Mouse (Mus musculus): ENCODE measurements around the gene Shroom1.

Shroom1 gene

GRCm38 (mm10) chr11:53479783-53480301, 22.8 kb downstream of the Shroom1 start, which contains the start of the genes Gm9945 and Sowaha:
Gm9945 (plus strand) TSS chr11:53480166.
Sowaha (minus strand) TSS chr11:53480274.
- no peak for DNase-seq (ENCODE audit: low read depth, low spot score)

DNA sequence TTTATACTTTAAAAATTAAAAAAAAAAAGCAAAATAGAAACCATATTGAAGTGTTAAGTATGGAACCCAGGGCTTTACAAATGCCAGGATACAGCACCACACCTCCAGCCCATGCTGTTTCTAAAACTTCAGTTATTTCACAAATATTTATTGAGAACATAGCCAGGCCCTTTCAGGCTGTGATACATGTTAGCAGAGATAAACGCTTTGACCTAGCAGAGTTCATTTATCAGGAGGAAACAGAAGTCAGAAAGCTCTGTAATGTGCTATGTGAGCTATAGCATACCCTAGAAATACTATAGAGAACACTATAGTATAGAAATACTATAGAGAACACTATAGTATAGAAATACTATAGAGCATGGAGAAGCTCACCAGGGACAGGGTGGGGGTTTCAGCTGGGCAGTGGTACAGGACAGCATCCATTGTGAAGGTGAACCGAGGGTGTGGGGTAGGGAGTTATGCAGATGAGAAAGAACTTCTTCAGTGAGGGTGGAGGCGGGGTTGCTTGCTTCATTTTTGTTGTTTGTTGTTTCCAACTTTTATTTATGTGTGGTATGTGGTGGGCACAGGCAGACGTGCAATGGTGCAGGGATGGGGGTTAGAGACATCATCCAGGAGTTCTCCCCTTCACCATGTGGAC, 24.2 kb downstream of the Shroom1 start:
- DNase-seq (ENCODE audit: low read depth, low spot score): no peak

DNA sequence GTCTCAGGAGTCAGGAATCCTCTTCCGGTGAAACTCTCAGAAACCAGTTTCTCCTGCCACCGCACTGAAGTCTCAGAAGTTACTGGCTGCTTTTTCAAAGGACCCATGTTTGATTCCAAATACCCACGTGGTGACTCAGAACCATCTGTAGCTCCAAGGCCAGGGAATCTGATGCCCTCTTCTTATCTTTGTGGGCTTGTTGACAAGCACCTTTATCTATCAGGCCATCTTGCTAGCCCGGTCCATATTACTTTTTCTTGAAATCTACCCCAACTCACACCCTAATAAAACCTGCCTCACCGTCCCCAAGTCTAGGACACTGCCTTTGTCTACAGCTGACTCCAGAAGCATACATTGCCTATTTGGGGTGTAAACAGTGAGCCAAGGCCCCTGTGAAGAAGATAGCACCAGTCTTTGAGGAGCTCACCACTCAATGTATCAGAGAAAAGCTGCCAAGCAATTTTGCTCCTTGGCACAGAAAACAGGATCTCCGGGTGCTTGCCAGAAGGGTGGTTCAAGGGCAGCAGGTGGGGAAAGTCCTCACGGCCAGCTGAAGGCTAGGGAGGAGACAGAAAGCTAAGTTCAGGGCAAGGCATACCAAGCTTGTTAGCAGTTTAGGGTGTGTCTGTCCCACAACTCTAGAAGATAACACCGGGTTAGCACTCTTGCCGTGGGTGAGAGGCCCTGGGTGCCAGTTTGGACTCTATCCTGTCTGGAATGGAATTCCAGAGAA, 26.3 kb downstream of the Shroom1 start:
- no peak for DNase-seq (ENCODE audit: low read depth, low spot score)

DNA sequence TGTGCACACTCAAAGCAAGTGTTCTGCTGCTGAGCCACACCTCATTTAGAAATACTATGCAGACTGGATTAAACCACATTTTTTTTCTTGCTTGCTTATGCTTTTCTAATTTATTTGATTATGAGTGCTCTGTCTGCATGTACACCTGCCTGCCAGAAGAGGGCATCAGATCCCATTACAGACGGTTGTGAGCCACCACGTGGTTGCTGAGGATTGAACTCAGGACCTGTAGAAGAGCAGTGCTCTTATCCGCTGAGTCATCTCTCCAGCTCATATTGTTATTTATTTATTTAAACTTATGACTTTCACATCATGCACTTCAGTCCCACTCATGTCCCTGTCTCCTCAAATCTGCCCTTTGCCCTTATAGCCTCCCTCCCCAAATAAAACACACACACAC, 28.7 kb downstream of the Shroom1 start:
- no peak for DNase-seq (ENCODE audit: low read depth, low spot score)

DNA sequence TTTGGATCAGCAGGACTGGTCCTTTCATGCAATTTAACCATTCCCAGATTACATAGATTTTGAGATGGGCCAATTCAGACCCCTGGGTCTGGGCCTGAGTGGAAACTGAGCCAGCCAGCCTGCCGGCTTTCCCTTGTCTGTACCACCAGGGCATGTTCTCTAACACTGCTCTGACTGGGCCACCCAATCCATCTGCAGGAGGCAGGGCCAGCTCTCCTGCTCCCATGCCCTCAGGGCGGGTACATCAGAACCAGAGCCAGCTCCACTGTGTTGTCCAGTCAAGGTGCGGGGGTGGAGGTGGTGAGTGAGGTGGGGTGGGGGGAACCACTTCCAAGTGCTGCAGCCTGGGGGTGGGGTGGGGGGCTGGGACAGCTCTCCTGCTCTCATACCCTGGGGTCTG, 29.3 kb downstream of the Shroom1 start:
- no peak for DNase-seq (ENCODE audit: low read depth, low spot score)

GRCm38 (mm10) chr11:53486822-53487594, 30.0 kb downstream of the Shroom1 start:
- no peak for DNase-seq (ENCODE audit: low read depth, low spot score)

DNA sequence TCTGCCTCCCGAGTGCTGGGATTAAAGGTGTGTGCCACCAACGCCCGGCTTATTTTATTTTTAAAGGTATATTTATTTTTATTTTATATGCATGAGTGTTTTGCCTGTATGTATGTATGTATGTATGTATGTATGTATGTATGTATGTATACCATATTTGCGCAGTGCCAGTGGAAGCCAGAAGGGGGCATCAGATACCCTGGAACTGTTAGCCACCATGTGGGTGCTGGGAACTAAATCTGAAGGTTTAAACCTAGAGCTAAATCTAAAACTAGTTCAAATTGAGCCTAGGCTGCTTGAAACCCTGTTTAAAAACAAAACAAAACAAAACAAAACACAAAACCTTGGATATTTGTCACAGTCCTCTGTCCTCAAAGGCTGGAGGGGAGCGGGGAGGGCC, 32.0 kb downstream of the Shroom1 start:
- no peak for DNase-seq (ENCODE audit: low read depth, low spot score)

GRCm38 (mm10) chr11:53489421-53489820, 32.4 kb downstream of the Shroom1 start:
- no peak for DNase-seq (ENCODE audit: low read depth, low spot score)

- no peak for DNase-seq (ENCODE audit: low read depth, low spot score)
Observed at GRCm38 (mm10) chr11:53491954-53492401, 35.0 kb downstream of the Shroom1 start.

GRCm38 (mm10) chr11:53493243-53493955, 36.4 kb downstream of the Shroom1 start:
- DNase-seq (ENCODE audit: low read depth, low spot score): no peak

DNA sequence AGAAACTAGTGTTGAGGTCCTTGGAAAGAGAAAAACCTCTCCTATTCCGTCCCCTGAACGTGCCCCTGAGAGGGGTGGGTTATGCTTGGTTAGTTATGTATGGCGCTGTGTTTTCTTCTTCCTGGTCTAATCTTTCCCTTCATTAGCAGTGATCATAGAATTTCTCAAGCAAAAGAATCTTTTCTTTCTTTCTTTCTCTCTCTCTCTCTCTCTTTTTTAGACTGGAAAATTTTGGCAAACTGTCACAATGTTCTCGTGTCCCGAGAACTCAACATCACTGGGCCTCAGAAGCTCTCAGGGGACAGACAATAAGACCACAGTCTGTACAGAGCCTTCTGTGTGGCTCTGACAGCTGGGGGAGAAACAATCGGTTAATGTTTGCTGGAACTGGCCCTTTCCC, 38.4 kb downstream of the Shroom1 start:
- no peak for DNase-seq (ENCODE audit: low read depth, low spot score)

- DNase-seq (ENCODE audit: low read depth, low spot score): no peak
Observed at GRCm38 (mm10) chr11:53496946-53497345, 39.9 kb downstream of the Shroom1 start.

GRCm38 (mm10) chr11:53500569-53500968, 43.6 kb downstream of the Shroom1 start:
- DNase-seq (ENCODE audit: low read depth, low spot score): no peak

GRCm38 (mm10) chr11:53502039-53502765, 45.2 kb downstream of the Shroom1 start:
- DNase-seq (ENCODE audit: low read depth, low spot score): no peak

GRCm38 (mm10) chr11:53503738-53504137, 46.7 kb downstream of the Shroom1 start:
- DNase-seq (ENCODE audit: low read depth, low spot score): no peak

GRCm38 (mm10) chr11:53504376-53504775, 47.4 kb downstream of the Shroom1 start:
- DNase-seq (ENCODE audit: low read depth, low spot score): no peak

DNA sequence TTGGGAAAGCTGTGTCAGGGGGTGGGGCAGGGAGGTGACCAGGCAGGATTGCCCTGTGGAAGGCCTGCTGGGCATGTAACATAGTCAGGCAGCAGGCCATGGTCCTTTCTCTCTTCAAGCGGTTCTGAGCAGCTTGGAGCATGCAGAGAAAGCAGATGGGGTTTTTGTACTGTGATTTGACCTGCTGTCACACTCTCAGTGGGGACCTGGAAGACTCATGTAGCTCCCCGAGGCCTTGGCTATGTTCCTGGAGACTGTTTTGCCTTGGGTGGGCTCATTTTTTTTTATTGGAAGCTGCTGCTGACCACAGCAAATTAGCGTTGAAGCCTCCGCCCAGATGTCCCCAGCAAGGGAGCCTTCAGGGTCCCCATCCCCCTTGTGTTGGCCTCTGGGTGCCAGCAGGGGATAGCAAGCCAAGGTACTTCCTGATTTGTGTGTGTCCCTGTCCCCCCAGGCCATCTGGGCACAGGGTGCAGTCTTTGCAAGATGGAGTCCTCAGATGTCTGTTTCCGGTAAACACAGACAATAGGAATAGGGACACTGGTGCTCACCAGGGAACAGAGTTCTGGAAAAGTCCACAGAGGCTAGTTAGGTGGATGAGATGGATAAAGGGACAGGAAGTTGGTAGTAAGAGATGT, 48.1 kb downstream of the Shroom1 start:
- no peak for DNase-seq (ENCODE audit: low read depth, low spot score)

GRCm38 (mm10) chr11:53507098-53507805, 50.2 kb downstream of the Shroom1 start:
- no peak for DNase-seq (ENCODE audit: low read depth, low spot score)

GRCm38 (mm10) chr11:53508152-53508551, 51.1 kb downstream of the Shroom1 start:
- no peak for DNase-seq (ENCODE audit: low read depth, low spot score)

DNA sequence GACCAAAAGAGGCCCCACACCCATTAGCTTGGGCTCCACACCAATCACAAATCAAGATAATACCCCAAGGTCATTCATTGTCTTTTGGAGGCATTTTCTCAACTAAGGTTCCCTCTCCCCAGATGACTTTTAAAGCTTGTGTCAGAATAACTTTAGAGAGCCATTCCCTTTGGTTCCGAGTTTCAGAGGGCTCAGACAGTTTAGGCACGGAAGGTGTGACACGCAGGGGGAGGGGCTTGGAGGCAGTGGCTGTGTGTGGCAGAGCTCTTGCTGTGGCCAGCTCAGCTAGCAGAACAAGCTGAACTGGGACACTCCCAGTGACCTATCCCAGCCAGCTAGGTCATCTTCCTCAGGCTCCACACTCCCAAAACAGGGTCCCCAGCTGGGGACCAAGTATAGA, 51.6 kb downstream of the Shroom1 start:
- no peak for DNase-seq (ENCODE audit: low read depth, low spot score)

Data from WW6 (cell line).